Mouse (Mus musculus): ENCODE measurements around the gene Hace1.

GRCm38 (mm10) chr10:45698930-45699329 is 121.3 kb downstream of the Hace1 start:
- TF ChIP-seq POLR2A (IDR thresholded peaks at IDR 0.05; ENCODE audit: insufficient read depth, low read depth, low read length): no peak
- no peak for TF ChIP-seq EP300 (IDR thresholded peaks at IDR 0.05; ENCODE audit: insufficient read depth, low read depth, low read length)
